Mouse (Mus musculus) left cerebral cortex, adult 18-20 months (tissue): Measurements from ENCODE around the gene Hoxc4. TPM values are rescaled to one million over a fixed set of nuclear protein-coding genes. Genes with fewer than 3 reads are reported as not detected.

Experiments used
- DNase-seq, 2 experiments: peaks; one replicate each; pipeline ENCODE4 v3.0.0; 2021 to 2022; ENCODE audit warnings: low spot score in 2 of 2, mixed read lengths in 1 of 2
- total RNA-seq, 2 experiments: library from RNA; stranded (reverse); gene quantifications; 2 replicates each; pipeline ENCODE4 v1.2.3; 2021

Gene Hoxc4
- total RNA-seq, 2 experiments from 2014 or later: not detected

DNA sequence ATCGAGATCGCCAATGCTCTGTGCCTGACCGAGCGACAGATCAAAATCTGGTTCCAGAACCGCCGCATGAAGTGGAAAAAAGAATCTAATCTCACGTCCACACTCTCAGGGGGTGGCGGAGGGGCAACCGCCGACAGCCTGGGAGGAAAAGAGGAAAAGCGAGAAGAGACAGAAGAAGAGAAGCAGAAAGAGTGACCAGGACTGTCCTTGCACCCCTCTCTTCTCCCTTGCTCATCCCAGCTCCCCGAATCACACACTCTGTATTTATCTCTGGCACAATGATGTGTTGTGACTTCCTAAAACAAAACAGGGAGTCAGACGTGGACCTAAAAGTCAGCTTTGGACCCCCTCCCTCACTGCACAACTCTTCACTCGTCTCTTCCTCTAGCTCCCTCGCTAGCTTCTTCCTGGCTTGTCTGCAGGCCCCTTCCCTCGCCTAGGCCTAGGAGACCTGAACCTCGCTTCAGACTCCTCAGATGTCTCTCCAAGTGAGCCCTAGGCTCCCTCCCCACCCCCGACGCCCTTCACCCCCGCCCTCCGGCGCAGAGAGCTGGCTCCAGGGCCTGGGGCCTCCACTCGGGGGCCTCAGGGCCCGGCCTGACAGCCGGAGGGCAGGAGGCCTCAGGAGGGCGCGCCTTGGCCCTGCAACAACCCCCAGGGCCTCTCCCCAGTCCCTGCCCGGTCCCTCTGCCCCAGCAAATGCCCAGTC is 7.7 kb upstream of the Hoxc4 start:
- DNase-seq: no peak

DNA sequence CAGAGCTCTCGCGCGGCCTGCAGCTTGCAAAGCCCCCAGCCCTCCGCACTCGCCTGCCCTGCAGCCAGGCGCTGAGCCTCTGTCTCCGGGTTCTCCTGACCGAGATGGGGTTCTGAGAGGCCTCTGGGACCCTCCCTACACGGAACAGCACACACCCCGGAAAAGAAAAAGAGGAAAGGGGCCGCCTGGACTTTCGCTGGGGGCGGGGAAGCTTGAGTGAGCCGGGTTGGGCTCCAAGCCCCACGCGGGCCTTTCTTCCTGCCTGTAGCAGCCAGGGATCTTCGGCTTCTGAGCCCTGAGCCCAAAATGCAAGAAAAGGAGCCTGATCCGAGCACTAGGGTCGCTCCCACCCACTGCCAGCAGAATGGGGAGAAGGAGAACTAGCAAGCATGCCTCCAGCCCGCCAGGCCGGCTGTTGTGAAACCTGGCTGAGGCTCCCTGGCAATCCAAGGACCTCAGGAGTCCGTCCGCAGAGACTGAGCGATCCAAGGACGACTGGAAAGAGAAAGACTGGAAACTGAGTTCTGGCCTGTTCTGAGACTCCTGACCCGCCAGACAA is 6.7 kb upstream of the Hoxc4 start:
- no peak for DNase-seq

DNA sequence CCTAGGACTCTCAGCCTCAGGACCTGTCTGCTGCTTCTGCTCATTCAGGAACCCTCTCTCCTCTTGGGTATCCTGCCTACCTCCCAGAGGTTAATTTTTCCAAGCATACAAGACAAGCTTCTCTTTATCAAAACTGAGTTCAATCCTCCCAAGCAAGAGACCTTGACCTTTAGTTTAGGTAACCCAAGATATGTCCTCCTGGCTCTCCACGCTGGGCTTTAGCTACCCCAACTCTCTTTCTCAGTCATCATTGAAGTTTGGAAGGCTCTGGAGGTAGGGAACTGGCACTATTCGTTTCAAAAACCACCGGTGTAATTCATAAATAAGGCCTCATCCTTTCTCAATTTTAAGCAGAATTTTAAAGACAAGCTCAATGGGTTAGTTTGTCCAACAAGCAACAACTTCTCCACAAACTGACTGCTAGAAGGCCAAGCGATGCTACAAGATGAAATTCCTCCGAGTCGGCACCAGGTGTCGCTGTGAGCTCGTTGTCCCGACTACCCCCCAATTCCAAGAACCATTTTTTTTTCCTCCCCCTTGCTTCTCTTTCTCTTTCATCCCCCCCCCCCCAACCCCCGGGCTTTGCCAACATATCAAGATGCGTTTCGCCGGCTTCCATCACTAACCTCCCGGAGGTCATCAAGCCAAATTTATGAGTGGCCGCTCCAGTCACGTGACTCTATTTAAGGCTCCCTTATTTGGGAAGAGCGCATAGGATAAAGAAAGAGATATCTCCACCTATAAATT is 5.3 kb upstream of the Hoxc4 start:
- DNase-seq: peak; percentile 42 to 49

DNA sequence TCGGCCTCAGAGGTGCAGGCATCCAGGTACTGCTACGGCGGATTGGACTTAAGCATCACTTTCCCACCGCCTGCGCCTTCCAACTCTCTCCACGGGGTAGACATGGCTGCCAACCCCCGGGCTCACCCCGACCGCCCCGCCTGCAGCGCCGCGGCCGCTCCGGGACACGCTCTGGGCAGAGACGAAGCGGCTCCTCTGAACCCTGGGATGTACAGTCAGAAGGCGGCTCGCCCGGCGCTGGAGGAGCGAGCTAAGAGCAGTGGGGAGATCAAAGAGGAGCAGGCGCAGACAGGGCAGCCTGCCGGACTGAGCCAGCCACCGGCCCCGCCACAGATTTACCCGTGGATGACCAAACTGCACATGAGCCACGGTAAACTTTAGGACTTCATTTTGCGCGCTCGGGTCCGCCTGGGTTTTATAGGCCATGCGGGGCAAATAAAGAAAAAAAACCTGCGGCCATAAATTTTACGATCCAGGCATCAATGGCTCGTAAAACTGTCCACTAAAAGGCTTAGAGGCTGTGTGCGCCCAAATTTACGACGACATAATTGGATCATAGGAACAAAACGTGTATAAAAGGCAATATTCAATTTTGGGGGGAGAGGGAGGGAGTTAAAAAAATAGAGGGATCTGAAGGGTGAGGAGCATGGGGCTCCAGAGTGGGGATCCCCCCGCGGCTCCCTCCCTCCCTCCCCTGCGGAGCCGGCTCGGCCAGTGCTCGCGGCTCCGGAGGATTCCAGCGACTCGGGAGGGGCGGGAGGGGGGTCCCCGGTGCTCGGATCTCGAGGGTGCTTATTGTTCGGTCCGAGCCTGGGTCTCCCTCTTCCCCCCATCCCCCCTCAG is 4.3 kb upstream of the Hoxc4 start:
- DNase-seq: no peak

DNA sequence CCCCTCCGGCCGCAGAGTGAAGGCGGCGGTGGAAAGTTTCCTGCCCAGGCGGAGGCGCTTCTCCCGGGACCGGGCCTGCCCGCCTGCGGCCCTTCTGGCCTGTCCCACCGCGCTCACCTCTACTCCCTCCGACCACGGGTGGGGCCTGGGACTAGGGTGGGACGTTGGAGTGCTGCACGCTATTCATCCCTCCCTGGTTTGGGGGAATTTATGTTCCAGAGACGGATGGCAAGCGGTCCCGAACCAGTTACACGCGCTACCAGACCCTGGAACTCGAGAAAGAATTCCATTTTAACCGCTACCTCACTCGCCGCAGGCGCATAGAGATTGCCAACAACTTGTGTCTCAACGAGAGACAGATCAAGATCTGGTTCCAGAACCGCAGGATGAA is 3.7 kb upstream of the Hoxc4 start:
- no peak for DNase-seq

DNA sequence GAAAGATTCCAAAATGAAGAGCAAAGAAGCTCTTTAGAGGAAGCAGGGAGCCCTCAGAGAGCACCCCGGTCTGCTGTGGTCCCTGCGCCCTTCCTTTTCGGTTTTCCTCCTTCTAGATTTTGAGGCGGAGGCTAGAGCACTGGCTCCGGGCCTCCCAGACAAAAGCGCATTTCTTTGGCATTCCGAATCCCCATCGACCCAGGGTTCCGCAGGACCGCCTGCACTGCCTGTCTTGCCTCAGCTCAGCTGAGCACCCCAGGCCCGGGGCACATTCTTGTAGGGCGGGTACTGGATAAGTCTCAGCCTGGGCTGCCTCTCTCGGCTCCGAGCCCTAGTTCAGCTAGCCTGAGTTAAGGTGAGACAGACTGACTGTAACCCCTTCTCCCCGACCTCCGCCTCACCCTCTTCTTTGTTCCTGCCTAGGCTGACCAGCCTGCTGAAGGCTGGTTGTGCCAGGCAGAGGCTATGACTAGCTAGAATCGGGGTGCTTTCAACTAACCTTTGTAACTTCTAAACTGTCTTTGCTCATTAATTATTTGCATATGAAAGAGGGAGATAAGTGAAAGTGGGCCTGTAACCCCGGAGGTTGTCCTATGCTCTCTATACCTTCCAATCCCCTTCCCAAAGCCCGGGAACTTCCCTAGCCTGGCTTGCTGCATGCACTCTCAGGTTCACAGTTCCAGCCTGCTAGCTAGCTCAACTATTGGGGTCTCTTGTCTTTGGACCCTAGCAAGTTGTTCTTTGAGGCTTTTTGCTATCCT is 3.1 kb upstream of the Hoxc4 start:
- no peak for DNase-seq

DNA sequence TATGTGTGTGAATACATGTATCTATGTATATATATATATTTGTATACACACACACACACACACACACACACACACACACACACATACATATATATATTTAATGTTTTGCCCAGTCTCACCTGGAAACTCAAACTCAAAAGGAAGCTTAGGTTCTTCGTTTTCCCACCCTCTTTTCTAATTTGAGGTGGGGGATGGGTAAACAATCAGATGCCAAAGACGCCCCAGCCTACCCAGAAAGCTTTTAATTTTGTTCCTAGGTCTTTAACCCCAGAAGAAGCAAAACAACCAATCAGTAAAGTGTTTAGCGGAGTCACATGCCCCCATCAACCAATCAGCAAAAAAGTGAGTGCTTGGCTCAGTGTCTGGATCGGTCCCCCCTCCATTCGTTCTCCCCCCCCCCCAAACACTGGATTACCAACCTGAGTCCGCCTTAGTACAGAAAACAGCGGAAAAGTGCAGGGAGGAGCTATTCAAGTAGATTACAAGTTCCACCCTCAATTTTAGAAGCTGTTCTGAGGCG is 2.2 kb downstream of the Hoxc4 start:
- DNase-seq: no peak

DNA sequence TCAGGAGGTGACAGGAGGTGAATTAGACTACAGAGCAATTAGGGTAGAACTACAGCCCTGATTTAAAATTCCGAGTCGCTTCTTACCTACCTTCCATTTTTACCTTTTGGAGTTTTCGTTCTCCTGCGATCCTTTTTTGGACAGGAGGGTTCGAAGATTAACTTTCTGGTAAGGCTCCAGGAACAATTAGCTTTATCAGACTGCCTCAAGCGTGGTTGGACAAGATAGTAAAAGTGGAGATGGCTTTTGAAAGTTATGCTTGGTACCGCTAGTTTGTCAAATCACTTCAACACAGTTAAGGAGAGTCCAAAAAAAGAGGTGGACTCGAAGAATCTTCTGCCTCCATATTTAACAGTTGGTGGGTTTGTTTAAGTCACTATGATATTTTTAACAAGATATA is 2.8 kb downstream of the Hoxc4 start:
- DNase-seq: no peak

DNA sequence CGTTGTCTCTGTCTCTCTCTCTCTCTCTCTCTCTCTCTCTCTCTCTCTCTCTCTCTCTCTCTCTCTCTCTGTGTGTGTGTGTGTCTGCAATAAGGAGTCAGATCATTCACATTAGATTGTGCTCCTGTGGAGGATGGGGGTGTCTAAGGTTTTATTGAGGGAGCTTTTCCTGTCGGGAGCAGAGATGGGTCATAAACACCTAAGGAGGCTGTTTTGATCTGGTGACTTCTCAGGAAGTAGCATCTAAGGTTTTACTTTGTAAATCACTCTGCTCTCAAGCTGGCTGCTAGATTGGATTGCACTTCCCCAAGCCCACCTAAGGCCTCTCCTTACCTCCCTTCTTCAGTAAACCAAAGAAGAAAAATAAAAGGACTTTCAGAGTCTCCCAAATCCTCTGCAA is 5.4 kb downstream of the Hoxc4 start:
- DNase-seq: no peak

DNA sequence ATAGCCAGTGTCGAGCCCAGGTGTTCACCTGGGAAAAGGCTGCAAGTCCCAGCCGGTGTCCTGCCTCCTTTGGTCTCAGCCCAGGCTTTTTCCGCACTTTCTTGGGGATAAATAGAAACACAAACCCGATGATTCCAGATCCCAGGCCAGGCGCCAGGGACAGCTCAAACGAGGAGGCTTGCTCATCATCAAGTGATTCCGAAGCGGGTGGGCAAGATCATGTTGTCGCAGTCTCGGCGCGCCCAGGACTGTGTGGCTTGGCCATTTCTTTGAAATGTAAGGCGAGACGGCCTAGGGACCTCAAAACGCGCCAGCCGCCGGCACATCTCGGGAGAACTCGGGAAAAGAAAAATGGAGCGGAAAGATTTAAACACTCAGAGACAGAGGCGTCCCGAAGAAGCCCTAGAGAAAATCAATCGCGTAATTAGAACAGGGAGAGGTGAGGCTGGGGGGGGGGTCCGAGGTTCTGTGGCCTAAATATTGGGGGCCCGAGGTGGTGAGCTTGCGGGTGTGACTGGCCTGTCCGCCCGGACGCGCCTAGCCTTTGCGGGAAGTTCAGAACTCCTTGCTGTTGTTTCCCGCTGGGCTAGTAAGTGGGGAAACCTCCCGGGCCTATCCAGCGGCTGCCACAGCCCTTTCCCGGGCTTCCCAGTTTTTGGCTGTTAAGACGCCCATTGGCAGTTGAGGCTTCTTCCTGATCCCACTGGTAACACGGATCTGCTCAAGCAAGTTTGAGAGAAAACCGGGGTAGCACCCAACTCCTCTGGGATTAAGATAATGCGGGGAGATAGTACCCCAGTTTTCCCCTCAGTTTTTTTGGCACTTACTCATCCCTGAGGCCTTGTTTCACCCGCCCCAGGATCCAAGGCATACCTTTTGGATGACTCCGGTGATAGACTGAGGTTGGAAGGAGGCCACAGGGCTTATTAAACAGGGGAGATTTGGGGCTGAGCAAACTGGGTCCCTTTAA is 8.8 kb downstream of the Hoxc4 start:
- no peak for DNase-seq

DNA sequence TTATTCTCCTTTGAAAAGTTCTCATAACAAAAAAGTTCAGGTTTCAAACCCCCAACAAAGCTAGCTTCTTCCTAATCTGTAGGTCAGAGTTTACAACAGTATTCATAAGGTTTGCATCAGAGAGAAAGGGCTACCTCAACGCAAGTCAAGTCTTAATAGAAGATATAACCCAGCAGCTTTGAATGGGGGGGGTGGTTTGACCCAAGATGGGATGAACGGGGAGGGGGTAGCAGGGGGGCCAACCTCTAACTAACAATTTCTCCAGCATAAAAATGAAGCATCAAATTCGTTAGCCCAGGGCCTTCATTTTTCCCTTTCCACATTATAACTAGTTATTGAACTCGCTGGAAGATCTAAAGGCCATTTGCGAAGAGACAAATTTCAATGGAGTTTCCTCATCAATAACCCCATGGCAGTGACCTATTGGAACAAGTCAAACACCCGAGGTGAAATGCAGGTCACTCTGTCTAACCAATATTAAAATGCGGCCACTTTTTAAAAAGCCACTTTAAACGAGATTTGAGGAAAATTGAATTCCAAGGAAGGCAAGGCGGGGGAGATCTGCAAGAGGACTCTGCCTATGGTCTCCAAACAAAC is 10.3 kb downstream of the Hoxc4 start:
- no peak for DNase-seq

DNA sequence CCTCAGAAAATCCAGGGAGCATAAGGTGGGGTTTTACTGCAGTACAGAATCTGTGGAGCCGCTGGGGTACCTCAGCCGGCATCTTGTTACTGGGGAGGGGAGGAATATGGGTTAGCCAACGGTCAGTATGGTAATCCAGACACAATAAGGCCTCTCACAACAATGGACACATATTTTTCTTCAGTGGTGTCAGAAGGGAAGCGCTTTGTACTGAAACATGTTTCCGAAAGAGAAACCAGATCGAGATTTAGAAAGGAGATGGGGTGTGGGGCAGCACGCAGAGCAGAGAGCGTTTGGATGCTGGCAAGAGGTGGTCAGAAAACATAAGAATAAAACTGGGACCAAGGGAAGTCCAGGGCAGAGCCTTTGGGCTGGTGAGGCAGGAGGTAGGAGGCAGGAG is 11.4 kb downstream of the Hoxc4 start:
- DNase-seq: no peak

DNA sequence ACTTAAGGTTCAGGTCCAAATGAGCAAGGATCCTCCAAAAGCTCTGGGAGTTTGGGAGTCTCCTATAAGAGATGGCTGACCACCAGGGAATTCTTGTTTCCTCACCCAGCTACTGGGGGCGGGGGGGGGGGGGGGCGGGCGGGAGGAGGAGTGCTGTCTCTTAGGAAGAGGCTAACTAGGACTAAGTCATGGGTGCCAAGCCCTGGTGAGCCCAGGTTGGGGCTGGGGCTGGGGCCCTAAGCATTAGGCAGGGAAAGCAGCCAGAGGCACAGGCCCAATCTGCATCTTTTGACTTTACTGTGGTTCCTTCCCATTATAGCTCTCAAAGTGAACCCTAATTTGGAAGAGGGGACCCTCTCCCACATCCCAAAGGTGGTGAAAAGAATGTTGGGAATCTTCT is 13.4 kb downstream of the Hoxc4 start:
- DNase-seq: no peak

DNA sequence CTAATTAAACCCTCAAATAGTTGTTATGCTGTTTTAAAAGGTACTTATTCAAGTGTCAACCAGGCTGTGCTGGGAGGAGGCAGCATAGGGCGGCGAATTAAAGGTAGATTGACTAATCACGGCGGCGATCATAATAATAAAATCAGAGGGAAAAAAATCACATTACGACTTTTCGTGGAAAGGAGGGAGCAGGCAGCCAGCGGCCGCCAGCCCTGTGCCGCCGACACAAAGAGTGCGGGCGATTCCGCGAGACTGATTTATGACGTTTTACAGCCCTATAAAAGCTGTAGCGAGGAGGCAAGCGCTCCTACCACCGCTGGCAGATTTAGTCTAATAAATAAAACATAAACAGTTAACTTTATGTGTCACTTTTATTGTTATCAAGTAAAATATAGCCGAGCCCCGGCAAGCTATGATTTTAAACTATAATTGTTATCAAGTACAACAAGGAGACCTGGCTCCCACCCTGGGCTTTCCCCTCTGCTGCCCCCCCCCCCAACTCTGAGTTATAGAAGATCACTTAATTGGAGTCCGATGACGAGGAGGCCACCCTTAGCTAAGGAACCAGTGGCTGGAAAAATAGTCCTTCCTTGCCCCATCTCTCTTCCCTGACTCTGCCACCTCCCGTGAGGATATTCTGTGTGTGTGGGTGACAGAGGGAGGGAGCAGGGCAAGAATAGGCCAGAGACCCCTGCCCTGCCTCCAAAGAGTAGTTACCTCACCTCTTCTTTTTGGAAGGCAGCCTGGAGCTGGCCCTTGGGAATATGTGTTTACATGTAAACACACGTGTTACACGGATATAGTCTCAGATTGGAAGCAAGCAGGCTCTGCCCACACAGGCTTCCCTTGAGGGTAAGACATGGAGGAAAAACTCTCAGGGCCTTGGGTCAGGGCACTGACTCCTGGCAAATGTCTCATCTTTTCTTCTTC is 14.2 kb downstream of the Hoxc4 start:
- no peak for DNase-seq

DNA sequence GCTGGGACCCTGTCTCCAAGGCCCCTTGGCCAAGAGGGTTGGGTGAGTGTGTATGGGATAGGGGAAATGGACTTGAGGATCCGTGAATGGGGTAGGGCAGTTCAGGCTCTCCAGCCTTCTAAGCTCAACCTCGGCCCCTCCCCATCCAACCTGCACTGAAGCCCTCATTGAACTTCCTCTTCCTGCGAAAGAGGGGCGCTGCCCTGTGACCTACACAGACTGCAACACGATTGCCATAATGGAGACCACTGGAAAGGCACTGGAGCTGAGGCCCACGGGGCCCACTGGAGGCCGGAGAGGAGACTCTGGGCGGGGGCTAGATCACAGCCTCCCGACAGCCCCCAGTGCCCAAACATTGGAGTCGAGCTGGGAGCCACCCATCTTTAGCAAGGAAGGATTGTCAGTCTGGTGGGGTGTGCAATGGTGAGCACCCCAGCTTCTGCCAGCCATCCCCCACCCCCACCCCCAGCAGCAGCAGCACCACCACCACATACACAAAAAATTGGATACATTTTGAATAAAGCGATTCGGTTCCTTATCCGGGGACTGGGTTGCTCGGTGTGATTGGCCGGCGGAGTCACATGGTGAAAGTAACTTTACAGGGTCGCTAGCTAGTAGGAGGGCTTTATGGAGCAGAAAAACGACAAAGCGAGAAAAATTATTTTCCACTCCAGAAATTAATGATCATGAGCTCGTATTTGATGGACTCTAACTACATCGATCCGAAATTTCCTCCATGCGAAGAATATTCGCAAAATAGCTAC is 15.5 kb downstream of the Hoxc4 start:
- DNase-seq: no peak

DNA sequence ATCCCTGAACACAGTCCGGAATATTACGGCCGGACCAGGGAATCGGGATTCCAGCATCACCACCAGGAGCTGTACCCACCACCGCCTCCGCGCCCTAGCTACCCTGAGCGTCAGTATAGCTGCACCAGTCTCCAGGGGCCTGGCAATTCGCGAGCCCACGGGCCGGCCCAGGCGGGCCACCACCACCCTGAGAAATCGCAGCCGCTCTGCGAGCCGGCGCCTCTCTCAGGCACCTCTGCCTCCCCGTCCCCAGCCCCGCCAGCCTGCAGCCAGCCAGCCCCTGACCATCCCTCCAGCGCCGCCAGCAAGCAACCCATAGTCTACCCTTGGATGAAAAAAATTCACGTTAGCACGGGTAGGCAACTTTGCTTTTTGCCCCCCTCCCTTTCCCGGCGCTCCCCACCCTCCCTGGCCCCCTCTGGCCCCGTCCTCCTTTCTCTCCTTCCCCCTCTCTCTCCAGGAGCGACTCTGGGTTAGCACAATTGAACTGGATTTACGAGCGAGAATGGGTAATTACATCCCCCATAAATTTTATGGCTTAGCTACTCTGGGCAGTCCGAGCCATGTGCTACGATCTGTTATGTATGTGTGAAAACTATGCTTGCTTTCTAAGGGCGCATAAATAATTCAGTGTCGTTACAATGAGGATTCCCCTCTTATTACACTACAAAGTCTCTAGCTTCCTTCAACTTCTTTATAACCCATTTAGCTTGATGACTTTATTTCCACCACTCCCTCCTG is 16.2 kb downstream of the Hoxc4 start:
- DNase-seq: no peak

DNA sequence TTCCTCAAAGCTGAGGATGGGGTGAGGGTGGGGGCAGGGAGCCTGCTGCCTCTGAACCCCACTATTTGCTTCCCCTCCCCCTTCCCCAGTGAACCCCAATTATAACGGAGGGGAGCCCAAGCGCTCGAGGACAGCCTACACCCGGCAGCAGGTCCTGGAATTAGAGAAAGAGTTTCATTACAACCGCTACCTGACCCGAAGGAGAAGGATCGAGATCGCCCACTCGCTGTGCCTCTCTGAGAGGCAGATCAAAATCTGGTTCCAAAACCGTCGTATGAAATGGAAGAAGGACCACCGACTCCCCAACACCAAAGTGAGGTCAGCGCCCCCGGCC is 16.8 kb downstream of the Hoxc4 start:
- no peak for DNase-seq
